8 mouse cellular contexts compared by ENCODE assay signal in genomic region chr12:72763156-72763555, GRCm38 (mm10). TPM values are rescaled to one million over a fixed set of nuclear protein-coding genes. Genes with fewer than 3 reads are reported as not detected.
DNase-seq lines count a peak whose midpoint lies in the region; ATAC-seq and TF ChIP-seq lines count a peak whose summit lies in the region.

No protein-coding gene starts in this region.

- H3K36me3 ChIP-seq in heart, embryonic 11.5 days (ENCODE audit: control insufficient read depth, insufficient read depth, low read length), result no peaks in the 10 kb centered on the region
- peaks cover 3% of the 10 kb centered on the region for H3K36me3 ChIP-seq in megakaryocyte, embryonic 14.5 days (replicated peaks; ENCODE audit: low read length)
- no peaks in the 10 kb centered on the region for H3K36me3 ChIP-seq in liver, embryonic 13.5 days
- H3K36me3 ChIP-seq in stomach, postnatal 0 days (ENCODE audit: control insufficient read depth, insufficient read depth, low read length), result no peaks in the 10 kb centered on the region

- WGBS in heart, embryonic 11.5 days (ENCODE audit: insufficient replicate concordance), result 74% methylated on average over 1 of the region's 1 CpGs
- 60% methylated on average over 1 of the region's 1 CpGs for WGBS in liver, embryonic 13.5 days (ENCODE audit: insufficient replicate concordance)
- WGBS in stomach, postnatal 0 days, result 36% methylated on average over 1 of the region's 1 CpGs

- H3K4me3 ChIP-seq in heart, embryonic 11.5 days (ENCODE audit: low read depth, low read length), result 0 out of 2 replicates have a peak overlapping the region, but pooled peaks have one; percentile 14
- H3K4me3 ChIP-seq in megakaryocyte, embryonic 14.5 days (replicated peaks), result peak overlapping the region; percentile 67
- H3K4me3 ChIP-seq in liver, embryonic 13.5 days (replicated peaks), result peak overlapping the region; percentile 90
- no peak overlapping the region for H3K4me3 ChIP-seq in stomach, postnatal 0 days (ENCODE audit: low read depth, low read length)

- DNase-seq in heart, adult 8-10 months (ENCODE audit: low spot score), result no peak
- no peak for DNase-seq in liver, embryonic 13.5 days
- DNase-seq in stomach, postnatal 0 days (ENCODE audit: low spot score), result no peak
- no peak for DNase-seq in adrenal gland, adult 18-20 months (ENCODE audit: low spot score in 2 of 2)
- no peak for DNase-seq in adrenal gland, postnatal 25 days

- H3K27me3 ChIP-seq in heart, embryonic 11.5 days (ENCODE audit: control insufficient read depth, insufficient read depth, low read length), result no peaks in the 10 kb centered on the region
- H3K27me3 ChIP-seq in megakaryocyte, embryonic 14.5 days (replicated peaks), result no peaks in the 10 kb centered on the region
- H3K27me3 ChIP-seq in liver, embryonic 13.5 days, result no peaks in the 10 kb centered on the region
- H3K27me3 ChIP-seq in stomach, postnatal 0 days (ENCODE audit: control insufficient read depth, insufficient read depth, low read length), result no peaks in the 10 kb centered on the region

- 0 out of 2 replicates have a peak overlapping the region, but pooled peaks have one; percentile 56 for H3K9ac ChIP-seq in heart, embryonic 11.5 days (ENCODE audit: low read depth, low read length)
- H3K9ac ChIP-seq in liver, embryonic 13.5 days, result peak overlapping the region; percentile 49
- H3K9ac ChIP-seq in stomach, postnatal 0 days (ENCODE audit: low read length), result no peak overlapping the region

- H3K4me1 ChIP-seq in heart, embryonic 11.5 days (ENCODE audit: control insufficient read depth, insufficient read depth, low read length), result peaks cover 14% of the 10 kb centered on the region
- peaks cover 59% of the 10 kb centered on the region for H3K4me1 ChIP-seq in megakaryocyte, embryonic 14.5 days
- peaks cover 56% of the 10 kb centered on the region for H3K4me1 ChIP-seq in liver, embryonic 13.5 days (replicated peaks)
- H3K4me1 ChIP-seq in stomach, postnatal 0 days (replicated peaks; ENCODE audit: control insufficient read depth, insufficient read depth), result no peaks in the 10 kb centered on the region

- TF ChIP-seq EP300 in stomach, postnatal 0 days (optimal IDR thresholded peaks at IDR 0.05), result no peak

- no peaks in the 10 kb centered on the region for H3K9me3 ChIP-seq in heart, embryonic 11.5 days (replicated peaks; ENCODE audit: control insufficient read depth, low read length)
- H3K9me3 ChIP-seq in megakaryocyte, embryonic 14.5 days, result no peaks in the 10 kb centered on the region
- no peaks in the 10 kb centered on the region for H3K9me3 ChIP-seq in liver, embryonic 13.5 days (replicated peaks)
- H3K9me3 ChIP-seq in stomach, postnatal 0 days (ENCODE audit: control insufficient read depth, low read length), result no peaks in the 10 kb centered on the region

- H3K4me2 ChIP-seq in heart, embryonic 11.5 days, result peak overlapping the region; percentile 20; the same call in 1 of the 2 replicates
- H3K4me2 ChIP-seq in liver, embryonic 13.5 days, result peak overlapping the region; percentile 92
- peak overlapping the region; percentile 23; the same call in 1 of the 2 replicates for H3K4me2 ChIP-seq in stomach, postnatal 0 days (replicated peaks; ENCODE audit: low read depth)

- no peak overlapping the region for H3K27ac ChIP-seq in heart, embryonic 11.5 days (ENCODE audit: low read depth, low read length)
- H3K27ac ChIP-seq in liver, embryonic 13.5 days, result no peak overlapping the region; the same call in 1 of the 2 replicates
- H3K27ac ChIP-seq in stomach, postnatal 0 days (replicated peaks), result no peak overlapping the region

- ATAC-seq in heart, embryonic 11.5 days (replicated peaks; ENCODE audit: insufficient number of reproducible peaks, low FRiP score, low TSS enrichment), result no peak
- no peak for ATAC-seq in megakaryocyte, adult 5-6 weeks (ENCODE audit: poor library complexity, severe bottlenecking)
- ATAC-seq in liver, embryonic 13.5 days (ENCODE audit: low read depth), result no peak
- ATAC-seq in stomach, postnatal 0 days (ENCODE audit: low FRiP score, low TSS enrichment), result no peak

- TF ChIP-seq CTCF in stomach, postnatal 0 days (IDR thresholded peaks at IDR 0.05; ENCODE audit: low read depth), result no peak

RNA-seq across cellular contexts. Expression of gene Ppm1a, which starts 5.9 kb away (rescaled TPM):
- 47.7 and 51.2 TPM in 2 replicates for polyA plus RNA-seq in heart, embryonic 11.5 days (2014; fragmentation: Nextera tagmentation; extraction: Ambion mirVana)
- total RNA-seq in heart, adult 8-10 months (2022), result 100 to 1,000 TPM; 237 to 283 (median 258) TPM
- 11.3 and 15.3 TPM in 2 replicates for polyA plus RNA-seq in megakaryocyte, embryonic 14.5 days (2012; ENCODE audit: insufficient read depth, low replicate concordance)
- total RNA-seq in megakaryocyte, adult 5-6 weeks (2015), result 63.4 and 66.1 TPM in 2 replicates
- 100 and 106 TPM in 2 replicates for total RNA-seq in megakaryocyte, adult 5-6 weeks (2017)
- polyA plus RNA-seq in liver, embryonic 13.5 days (2015; fragmentation: Nextera tagmentation; extraction: Ambion mirVana), result 25.6 and 25.8 TPM in 2 replicates
- 51.2 and 55.0 TPM in 2 replicates for polyA plus RNA-seq in stomach, postnatal 0 days (2015; fragmentation: Nextera tagmentation; extraction: Ambion mirVana)
- total RNA-seq in adrenal gland, adult 18-20 months (2021), result 100 to 1,000 TPM; 235 to 281 TPM
- 271 and 295 TPM in 2 replicates for total RNA-seq in adrenal gland, postnatal 25 days (2021)

Comparison
In these comparisons a context has a peak if more than half of its experiments do, and no peak if none do; other contexts are left out.
1. H3K4me2 ChIP-seq: peak in every context shown above with its lines; median percentile 92 in liver, embryonic 13.5 days; 23 in stomach, postnatal 0 days; 20 in heart, embryonic 11.5 days.